Mouse (Mus musculus) adrenal gland, postnatal 14 days (tissue): ENCODE results near the gene Fam76b. TPM values are rescaled to one million over a fixed set of nuclear protein-coding genes. Genes with fewer than 3 reads are reported as not detected.
A peak's percentile ranks its signal among the peaks of the same experiment; 100 is the strongest.

ENCODE experiments used
- DNase-seq: peaks from one replicate; pipeline ENCODE4 v3.0.0; 2021; ENCODE audit warnings: mixed read lengths
- total RNA-seq: library from RNA; stranded (reverse); gene quantifications from 2 replicates; pipeline ENCODE4 v1.2.3, GENCODE M21; 2021

Gene Fam76b
- total RNA-seq, 1 experiment from 2014 or later, result 22.4 TPM

DNA sequence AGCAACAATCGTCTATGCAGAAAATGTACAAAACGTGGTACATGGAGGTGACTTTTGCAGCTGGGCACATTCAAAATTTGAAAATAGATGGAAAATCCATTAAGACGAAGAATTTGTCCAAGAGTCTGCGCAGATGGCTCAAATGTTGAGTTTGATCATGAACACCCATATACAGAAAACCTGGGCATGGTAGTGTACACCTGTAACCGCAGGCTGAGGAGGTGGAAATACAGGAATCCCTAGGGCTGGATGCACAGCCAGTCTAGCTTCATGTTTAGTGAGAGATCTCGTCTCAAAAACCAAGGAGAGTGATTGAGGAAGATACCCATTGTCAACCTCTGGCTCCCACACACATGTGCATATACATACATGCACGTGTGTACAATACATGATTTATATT lies 44.1 kb downstream of the Fam76b start:
- no peak for DNase-seq

DNA sequence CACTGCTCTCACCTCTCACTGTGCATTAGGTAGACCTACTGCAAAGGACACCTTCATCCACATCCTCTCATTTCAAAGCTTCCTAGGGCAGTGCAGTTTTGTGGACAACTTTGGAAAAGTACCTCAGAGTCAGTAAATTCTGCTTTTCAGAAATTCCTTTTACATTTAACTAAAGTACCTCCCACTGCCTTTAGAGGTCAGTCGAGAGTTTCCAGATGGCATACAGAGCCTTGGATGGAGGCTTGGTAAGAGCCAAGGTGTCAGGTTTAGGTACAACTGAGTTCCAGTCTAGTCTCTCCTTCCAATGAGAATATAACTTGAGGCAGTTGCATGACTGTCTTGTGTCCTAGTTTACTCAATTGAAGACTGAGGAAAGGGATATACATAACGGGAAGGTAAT lies 46.8 kb downstream of the Fam76b start:
- DNase-seq, result no peak

DNA sequence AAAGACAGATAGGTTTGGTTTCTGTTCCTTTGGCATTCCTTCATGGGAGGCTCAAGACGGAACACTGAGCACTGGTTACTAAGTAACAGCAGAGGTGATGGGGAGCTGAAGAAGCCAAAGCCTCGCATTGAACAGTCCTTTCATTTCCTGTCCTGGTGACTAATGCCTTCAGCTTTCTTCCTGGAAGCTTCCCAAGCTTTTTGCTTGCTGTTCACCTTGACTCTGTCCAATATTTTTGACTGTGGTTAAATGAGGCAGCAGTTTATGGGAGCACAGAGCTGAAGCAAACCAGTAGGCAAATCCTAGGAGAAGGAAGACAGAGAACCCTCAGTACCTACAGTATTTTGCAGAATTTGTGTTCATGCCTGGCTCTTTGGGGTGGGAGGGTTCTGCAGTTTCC lies 47.8 kb downstream of the Fam76b start:
- DNase-seq, result no peak

DNA sequence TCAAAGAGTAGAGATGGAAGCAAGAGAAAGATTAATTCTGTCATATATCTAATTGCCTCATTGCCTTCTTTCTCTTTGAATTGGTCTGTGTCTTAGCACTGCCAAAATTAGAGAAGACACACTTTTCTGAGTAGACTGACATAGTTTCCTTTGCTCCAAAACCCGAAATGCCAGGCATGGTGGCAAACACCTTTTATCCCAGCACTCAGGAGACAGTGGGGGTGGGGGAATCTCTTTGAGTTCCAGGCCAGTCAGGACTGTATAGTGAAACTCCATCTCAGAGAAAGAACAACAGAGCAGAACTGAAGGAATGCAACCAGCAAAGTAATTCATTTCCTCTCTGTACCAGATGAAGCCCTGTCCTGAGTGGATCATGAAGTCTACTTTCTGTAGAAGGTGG lies 53.2 kb downstream of the Fam76b start:
- DNase-seq, result no peak

DNA sequence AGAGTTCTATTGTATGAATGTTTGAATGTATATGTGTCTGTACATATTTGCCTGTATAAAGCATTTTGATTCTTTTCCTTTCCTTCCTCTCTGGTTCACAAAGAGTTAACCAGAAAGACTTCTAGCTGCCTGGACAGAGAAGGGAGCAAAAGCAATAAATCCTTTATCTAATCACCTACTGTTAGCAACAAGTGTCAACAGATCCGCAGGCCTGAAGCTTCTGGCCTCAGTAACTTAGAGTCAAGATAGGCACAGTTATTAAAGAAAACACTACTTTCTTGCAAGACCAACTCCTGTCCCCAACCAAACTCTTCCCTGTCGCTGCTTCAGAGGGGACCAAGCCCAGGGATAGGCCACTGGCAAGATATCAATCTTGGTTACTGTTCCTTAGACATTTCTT lies 55.0 kb downstream of the Fam76b start:
- no peak for DNase-seq

DNA sequence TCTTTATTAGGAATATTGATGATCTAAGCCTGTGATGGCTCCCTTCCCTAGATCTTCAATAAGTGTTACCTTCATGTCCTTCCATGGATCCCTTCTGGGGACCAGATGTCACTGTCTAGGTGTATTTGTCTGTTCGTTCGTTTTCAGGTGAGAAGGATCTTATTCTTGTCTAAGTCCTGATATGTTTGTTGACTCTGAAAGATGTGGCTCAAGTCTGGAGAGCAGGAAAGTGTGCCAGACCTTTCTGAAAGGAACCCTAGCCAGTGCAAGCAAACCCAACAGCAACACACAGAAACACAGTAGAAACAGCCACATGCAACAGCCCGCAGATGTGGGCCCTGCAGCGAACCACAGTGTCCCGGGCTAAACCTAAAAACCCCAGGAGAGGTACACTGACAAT lies 61.5 kb downstream of the Fam76b start:
- DNase-seq, result no peak

DNA sequence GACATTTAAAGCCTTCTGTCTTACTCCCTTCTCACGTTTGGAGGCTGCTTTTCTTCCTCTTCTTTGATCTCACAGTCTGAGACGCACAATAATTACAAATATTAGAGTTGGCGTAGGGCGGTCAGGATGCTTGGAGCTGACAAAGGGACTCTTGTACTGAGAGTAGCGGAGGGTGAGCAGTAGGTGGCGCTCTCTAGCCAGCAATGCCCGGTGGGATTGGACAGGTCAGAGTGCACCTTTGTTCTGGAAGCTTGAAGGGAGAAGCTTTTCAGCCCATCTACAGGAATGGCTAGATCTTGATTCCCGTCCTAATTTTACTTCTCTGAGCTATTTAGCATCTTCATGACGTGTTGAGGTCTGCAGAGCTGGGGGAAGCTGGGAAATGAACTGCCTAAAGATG lies 62.1 kb downstream of the Fam76b start:
- peak; percentile 89 for DNase-seq

DNA sequence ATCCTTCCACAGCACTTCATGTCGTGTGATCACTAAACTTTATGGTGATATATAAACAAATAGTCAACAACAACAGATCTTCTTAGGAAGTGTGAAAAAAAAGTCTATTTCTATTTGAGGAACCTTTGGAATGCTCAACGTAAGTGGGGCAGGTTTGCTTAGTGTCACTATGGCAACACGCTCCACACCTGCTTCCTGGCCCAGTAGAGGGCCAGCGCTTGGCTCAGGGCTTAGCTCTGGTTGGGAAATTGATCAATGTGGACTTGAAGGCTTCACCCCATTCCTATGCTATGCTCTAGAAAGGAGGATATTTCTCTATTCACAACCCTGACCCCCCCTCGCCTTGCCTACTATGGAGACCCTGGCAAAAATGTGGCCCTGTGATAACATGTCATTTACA lies 62.7 kb downstream of the Fam76b start:
- DNase-seq, result no peak

DNA sequence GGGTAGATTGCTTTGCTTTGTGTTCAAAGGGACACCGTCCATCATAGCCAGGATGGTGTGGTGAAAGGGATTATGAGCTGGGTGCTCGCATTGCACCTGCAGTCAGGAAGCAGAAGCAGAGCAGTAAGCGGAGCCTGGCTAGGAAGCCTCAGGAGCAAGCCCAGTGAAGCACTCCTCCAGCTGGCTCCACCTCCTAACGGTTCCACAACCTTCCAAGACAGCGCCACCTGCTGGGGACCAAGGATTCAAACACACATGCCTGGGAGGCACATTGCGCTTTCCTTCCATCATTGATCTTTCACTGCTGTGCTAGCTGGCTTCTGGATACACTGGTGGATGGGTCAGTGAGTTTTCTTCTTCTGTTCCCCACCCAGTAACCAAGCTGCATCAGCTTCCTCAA lies 64.4 kb downstream of the Fam76b start:
- DNase-seq, result no peak

DNA sequence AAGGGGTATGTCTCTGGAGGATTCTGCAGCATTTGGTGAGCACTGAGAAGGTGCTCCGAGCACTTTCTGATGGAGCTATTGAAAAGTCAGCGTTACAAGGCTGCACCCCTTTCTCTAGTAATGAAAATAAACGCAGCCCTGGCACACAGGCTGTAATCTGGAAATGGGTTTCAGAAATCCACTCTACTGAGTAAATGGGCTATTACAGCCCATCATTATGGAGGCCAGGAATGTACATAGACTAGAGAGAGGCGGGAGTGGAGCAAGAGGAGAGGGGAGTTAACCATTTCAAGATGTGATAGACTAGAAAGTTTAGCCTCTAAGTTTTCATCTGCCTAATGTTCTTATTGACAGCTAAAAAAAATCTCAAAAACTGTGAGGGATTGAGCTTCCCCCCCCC lies 65.5 kb downstream of the Fam76b start:
- no peak for DNase-seq

DNA sequence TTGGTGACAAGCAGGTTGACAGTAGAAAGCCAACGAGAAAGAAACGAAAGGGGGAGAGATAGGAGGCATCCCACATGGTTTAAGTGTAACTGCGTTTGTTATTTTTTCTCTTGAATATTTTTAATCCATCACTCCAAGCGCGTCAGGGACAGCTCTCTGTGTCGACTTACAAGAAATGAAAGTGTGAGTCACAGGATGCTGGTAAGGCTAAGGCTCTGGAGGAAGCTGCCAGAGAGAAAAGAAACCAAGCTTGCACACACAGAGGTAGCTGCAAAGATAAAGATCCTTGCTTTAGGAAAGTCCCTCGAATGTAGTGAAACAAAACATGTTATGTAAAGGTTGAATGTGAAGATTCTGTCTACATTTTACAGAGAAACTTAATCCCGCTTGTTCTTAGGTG lies 67.0 kb downstream of the Fam76b start:
- DNase-seq, result no peak

DNA sequence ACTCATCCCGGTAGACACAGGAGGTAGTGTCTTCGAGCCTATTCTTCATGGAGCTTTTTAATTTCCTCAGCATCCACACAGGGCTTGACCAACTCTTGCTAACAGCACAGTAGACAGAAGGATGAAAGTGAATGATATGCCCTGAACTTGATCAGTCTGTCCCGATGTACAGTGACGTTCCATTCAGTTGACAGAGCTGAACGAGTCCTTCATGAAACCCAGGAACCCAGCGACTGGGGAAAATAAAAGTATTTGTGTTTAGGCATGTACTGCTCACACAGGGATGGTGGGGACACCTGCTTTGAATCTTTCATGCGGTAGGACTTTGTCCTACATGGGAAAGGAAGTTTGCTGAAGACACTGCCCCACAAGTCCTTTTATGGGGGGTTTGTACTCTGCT lies 67.4 kb downstream of the Fam76b start:
- no peak for DNase-seq

DNA sequence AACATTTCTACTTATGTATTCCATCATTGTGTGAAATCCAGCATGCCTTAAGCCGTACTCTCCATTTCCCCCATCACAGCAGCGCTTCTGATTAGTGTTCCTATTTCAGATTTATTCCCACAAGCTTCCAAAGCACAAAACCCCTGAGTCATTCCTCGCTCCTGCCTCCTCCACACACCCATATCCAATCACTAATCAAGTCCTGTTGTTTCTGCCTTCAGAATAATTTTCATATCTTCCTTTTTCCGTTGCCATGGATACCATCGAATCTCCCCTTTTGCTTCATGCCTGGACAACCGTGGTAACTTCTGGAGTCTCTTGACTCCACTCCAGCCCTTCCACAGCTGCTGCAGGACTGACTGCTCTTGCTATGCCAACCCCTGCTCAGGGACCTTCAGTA lies 68.5 kb downstream of the Fam76b start:
- no peak for DNase-seq

DNA sequence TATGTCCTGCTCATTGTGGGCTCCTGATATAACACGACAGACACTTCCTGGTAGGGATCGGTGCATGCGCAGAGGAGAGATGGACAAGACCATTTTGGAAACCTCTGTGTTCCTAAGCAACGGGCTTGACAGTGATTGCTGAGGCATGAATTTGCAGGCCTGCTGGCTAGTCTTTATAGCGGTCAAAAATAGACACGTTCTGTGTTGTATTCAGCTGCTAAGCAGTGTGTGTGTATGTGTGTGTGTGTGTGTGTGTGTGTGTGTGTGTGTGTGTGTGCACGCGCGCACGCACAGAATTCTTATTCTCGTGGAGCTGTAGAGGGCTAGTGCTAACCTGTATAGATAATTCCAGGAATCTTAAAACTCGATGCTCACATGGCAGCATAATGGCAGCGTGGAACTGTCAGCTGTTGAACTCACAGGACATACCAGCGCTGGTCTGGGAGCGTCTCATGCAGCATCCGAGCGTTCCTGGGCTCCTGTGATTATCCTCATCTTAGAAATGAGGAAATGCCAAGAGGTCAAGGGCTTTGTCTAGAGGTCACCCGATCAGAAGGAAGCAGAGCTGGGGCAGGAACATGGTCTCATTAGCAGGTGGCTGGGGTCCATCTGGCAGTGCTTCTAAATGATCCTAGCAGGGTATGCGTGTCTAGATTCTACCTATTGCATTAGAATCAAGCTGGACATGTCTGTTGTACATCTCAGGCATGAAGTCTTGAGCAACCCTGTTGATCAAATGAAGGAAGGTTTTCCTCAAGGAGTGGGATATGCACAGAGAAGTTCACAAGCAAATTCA lies 71.2 kb downstream of the Fam76b start:
- no peak for DNase-seq

DNA sequence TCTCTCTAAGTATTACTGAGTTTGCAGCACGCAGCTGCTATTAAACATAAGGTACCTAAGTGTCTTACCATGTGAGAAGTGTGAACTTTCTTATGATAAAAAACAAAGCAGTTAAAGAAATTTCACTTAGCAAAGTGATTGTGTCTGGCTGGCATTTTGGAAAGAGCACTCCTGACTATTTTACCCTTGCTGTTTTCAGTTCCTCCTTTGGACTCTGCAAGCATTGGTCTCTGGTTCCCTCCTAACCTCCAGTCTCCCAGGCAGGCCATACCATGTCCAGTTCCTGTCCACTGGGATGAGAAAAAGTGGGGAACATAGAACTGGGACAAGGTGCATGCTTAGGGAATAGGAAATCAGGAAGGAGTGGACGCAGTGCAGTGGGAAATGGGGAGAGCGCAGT lies 74.5 kb downstream of the Fam76b start:
- no peak for DNase-seq

DNA sequence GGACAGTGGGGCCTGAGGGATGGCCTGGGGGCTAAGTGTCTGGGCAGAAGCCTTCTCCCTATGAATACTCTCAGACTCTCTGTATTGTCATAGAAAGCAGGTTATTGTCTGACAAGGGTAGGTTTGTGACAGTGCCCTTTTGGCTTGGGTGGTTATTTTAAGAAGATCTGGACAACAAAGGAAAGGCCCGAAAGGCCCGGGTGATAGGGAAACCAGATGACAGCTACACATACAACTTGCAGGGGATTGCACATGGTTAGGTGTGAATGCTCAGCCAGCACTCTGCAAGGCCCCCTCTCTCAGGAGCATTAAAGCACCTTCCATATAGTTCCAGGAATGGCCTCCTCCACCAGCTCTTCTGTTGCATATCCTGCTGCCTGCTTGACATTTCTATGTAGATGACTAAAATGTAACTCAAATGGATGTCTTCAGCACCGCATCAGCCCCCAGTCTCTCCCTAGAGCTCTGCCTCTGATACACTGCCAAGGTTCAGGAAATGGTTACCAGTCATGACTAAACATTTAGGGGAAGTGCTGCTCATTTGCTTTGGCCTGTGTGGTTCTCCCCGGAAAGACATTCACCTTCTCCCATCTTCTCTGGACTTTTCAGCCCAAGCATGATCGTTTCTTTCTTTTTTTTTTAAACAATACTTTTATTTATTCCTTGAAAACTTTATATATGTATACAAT lies 76.7 kb downstream of the Fam76b start:
- DNase-seq, result no peak

Other genes with a start within 250 kb of the Fam76b start
- 65.8 and 74.0 TPM in 2 replicates for gene Mtmr2, start 79.3 kb upstream of the Fam76b start, total RNA-seq
- 19.5 and 20.8 TPM in 2 replicates for gene Cep57, start 609 bp upstream of the Fam76b start, total RNA-seq